Comparison of ENCODE assay signal across 14 mouse cellular contexts in the genomic region with DNA sequence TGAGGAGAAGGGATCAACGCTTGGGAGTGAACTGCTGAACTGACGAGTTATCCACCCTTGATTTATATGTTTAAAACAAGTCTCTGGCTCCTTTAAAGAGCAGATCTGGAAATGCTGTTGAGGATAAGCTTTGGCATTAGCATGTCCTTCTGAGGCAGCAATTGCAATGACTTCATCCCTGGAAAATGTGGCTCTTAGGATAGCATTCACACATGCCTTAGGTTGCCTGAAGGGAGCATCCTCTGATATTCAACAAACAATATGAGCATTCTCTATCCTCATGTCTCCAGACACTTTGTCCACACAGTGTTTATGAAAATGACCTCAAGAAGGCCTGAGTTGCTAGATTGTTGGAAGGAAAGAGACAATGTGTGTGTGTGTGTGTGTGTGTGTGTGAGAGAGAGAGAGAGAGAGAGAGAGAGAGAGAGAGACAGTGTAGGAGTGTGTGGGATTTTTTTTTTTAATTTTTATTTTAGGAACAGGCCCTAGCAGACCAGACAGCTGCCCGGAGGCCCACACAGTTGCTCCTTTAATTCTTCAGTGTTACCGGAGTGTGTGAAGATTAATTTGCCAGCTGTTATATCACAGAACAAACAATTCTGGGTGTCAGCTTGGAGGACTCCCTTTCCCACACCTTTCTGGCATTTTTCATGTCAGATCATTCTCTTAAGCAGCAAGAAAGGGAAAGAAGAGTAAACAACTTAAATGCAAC.
DNase-seq lines count a peak whose midpoint lies in the region; ATAC-seq and TF ChIP-seq lines count a peak whose summit lies in the region.
"Had no signal": no experiment of that assay in that cellular context is flagged by ENCODE, and none has a peak within 500 bp of the region (broad histone marks: within the 10 kb centered on the region; RNA-seq: fewer than 3 reads in every experiment).

No protein-coding gene starts in this region.

- no peaks in the 10 kb centered on the region for H3K27me3 ChIP-seq in embryonic facial prominence, embryonic 14.5 days (replicated peaks; ENCODE audit: control insufficient read depth, insufficient read depth, low read length)
- no peaks in the 10 kb centered on the region for H3K27me3 ChIP-seq in embryonic facial prominence, embryonic 10.5 days (replicated peaks; ENCODE audit: low read depth, poor library complexity, severe bottlenecking)
- H3K27me3 ChIP-seq in heart, embryonic 16.5 days (ENCODE audit: control insufficient read depth, insufficient read depth, low read length) = no peaks in the 10 kb centered on the region
- H3K27me3 ChIP-seq in lung, embryonic 16.5 days (ENCODE audit: control insufficient read depth, insufficient read depth, low read depth, low read length) = no peaks in the 10 kb centered on the region
- no peaks in the 10 kb centered on the region for H3K27me3 ChIP-seq in lung, postnatal 0 days (replicated peaks; ENCODE audit: insufficient read depth, low read length)
- no peaks in the 10 kb centered on the region for H3K27me3 ChIP-seq in hindbrain, embryonic 12.5 days
- H3K27me3 ChIP-seq: liver, embryonic 12.5 days had no signal

- 50% methylated on average over 4 of the region's 4 CpGs for WGBS in embryonic facial prominence, embryonic 14.5 days
- 66% methylated on average over 4 of the region's 4 CpGs for WGBS in embryonic facial prominence, embryonic 10.5 days
- WGBS in heart, embryonic 16.5 days = 31% methylated on average over 4 of the region's 4 CpGs
- 37% methylated on average over 4 of the region's 4 CpGs for WGBS in lung, embryonic 16.5 days
- WGBS in lung, postnatal 0 days = 48% methylated on average over 4 of the region's 4 CpGs
- WGBS in hindbrain, embryonic 12.5 days = 69% methylated on average over 4 of the region's 4 CpGs

- H3K4me3 ChIP-seq in embryonic facial prominence, embryonic 14.5 days (ENCODE audit: low read depth, low read length) = no peak overlapping the region
- H3K4me3 ChIP-seq in embryonic facial prominence, embryonic 10.5 days = no peak overlapping the region
- no peak overlapping the region for H3K4me3 ChIP-seq in heart, embryonic 16.5 days (ENCODE audit: low read length)
- no peak overlapping the region for H3K4me3 ChIP-seq in lung, embryonic 16.5 days (ENCODE audit: low read length)
- no peak overlapping the region for H3K4me3 ChIP-seq in lung, postnatal 0 days (ENCODE audit: low read depth, low read length)
- H3K4me3 ChIP-seq in hindbrain, embryonic 12.5 days = no peak overlapping the region
- H3K4me3 ChIP-seq: liver, embryonic 12.5 days had no signal

- peak; percentile 59 for DNase-seq in embryonic facial prominence, embryonic 14.5 days (ENCODE audit: low spot score)
- no peak for DNase-seq in embryonic facial prominence, embryonic 10.5 days (ENCODE audit: low spot score)
- DNase-seq in heart, postnatal 4 days = no peak
- no peak for DNase-seq in lung, postnatal 0 days (ENCODE audit: low spot score)
- DNase-seq in thymus, postnatal 10 days (ENCODE audit: low spot score in 2 of 2) = no peak
- DNase-seq: cerebellum, postnatal 10 days; kidney, adult 9 months; lung, postnatal 14 days; spleen, adult 18-20 months had no signal

- H3K9ac ChIP-seq in embryonic facial prominence, embryonic 14.5 days (ENCODE audit: low read depth, low read length) = no peak overlapping the region
- no peak overlapping the region for H3K9ac ChIP-seq in heart, embryonic 16.5 days (ENCODE audit: low read length)
- no peak overlapping the region for H3K9ac ChIP-seq in lung, embryonic 16.5 days (ENCODE audit: low read length)
- H3K9ac ChIP-seq in lung, postnatal 0 days (replicated peaks; ENCODE audit: low read depth) = no peak overlapping the region
- no peak overlapping the region for H3K9ac ChIP-seq in hindbrain, embryonic 12.5 days
- H3K9ac ChIP-seq: liver, embryonic 12.5 days had no signal

- TF ChIP-seq EP300 in lung, postnatal 0 days (IDR thresholded peaks at IDR 0.05) = no peak

- no peaks in the 10 kb centered on the region for H3K36me3 ChIP-seq in embryonic facial prominence, embryonic 14.5 days (ENCODE audit: control insufficient read depth, insufficient read depth, low read length)
- no peaks in the 10 kb centered on the region for H3K36me3 ChIP-seq in embryonic facial prominence, embryonic 10.5 days (replicated peaks)
- H3K36me3 ChIP-seq in heart, embryonic 16.5 days (ENCODE audit: control insufficient read depth, insufficient read depth) = no peaks in the 10 kb centered on the region
- H3K36me3 ChIP-seq in lung, embryonic 16.5 days (ENCODE audit: control insufficient read depth, insufficient read depth, low read length) = no peaks in the 10 kb centered on the region
- no peaks in the 10 kb centered on the region for H3K36me3 ChIP-seq in lung, postnatal 0 days (ENCODE audit: insufficient read depth, low read length)
- no peaks in the 10 kb centered on the region for H3K36me3 ChIP-seq in hindbrain, embryonic 12.5 days
- H3K36me3 ChIP-seq: liver, embryonic 12.5 days had no signal

- H3K4me2 ChIP-seq in embryonic facial prominence, embryonic 14.5 days (ENCODE audit: low read depth, low read length) = no peak overlapping the region
- no peak overlapping the region for H3K4me2 ChIP-seq in heart, embryonic 16.5 days (ENCODE audit: low read depth, low read length)
- H3K4me2 ChIP-seq in lung, embryonic 16.5 days (ENCODE audit: low read depth, low read length) = no peak overlapping the region
- H3K4me2 ChIP-seq in lung, postnatal 0 days (replicated peaks; ENCODE audit: low read depth, low read length) = no peak overlapping the region
- no peak overlapping the region for H3K4me2 ChIP-seq in hindbrain, embryonic 12.5 days (replicated peaks)
- H3K4me2 ChIP-seq: liver, embryonic 12.5 days had no signal

- H3K9me3 ChIP-seq in embryonic facial prominence, embryonic 14.5 days (ENCODE audit: control insufficient read depth, low read length) = no peaks in the 10 kb centered on the region
- no peaks in the 10 kb centered on the region for H3K9me3 ChIP-seq in embryonic facial prominence, embryonic 10.5 days
- no peaks in the 10 kb centered on the region for H3K9me3 ChIP-seq in heart, embryonic 16.5 days (replicated peaks; ENCODE audit: control insufficient read depth, low read length)
- no peaks in the 10 kb centered on the region for H3K9me3 ChIP-seq in lung, embryonic 16.5 days (ENCODE audit: control insufficient read depth, low read length)
- H3K9me3 ChIP-seq in lung, postnatal 0 days (ENCODE audit: low read length) = no peaks in the 10 kb centered on the region
- no peaks in the 10 kb centered on the region for H3K9me3 ChIP-seq in hindbrain, embryonic 12.5 days (replicated peaks)
- H3K9me3 ChIP-seq: liver, embryonic 12.5 days had no signal

- ATAC-seq in embryonic facial prominence, embryonic 14.5 days (ENCODE audit: low read depth) = peak; percentile 47; the same call in 1 of the 2 replicates
- no peak for ATAC-seq in heart, embryonic 16.5 days (replicated peaks; ENCODE audit: extremely low read depth, insufficient read depth, low FRiP score)
- ATAC-seq in lung, embryonic 16.5 days (ENCODE audit: low read depth) = peak; percentile 38; the same call in 1 of the 2 replicates
- no peak for ATAC-seq in lung, postnatal 0 days
- ATAC-seq in hindbrain, embryonic 12.5 days (ENCODE audit: low FRiP score) = no peak
- ATAC-seq: forebrain, embryonic 16.5 days; liver, embryonic 12.5 days had no signal

- no peaks in the 10 kb centered on the region for H3K4me1 ChIP-seq in embryonic facial prominence, embryonic 14.5 days (ENCODE audit: control insufficient read depth, insufficient read depth, low read length)
- H3K4me1 ChIP-seq in embryonic facial prominence, embryonic 10.5 days = no peaks in the 10 kb centered on the region
- peaks cover 4% of the 10 kb centered on the region for H3K4me1 ChIP-seq in heart, embryonic 16.5 days (ENCODE audit: control insufficient read depth, insufficient read depth, low read length)
- H3K4me1 ChIP-seq in lung, embryonic 16.5 days (replicated peaks; ENCODE audit: control insufficient read depth, insufficient read depth, low read length) = no peaks in the 10 kb centered on the region
- H3K4me1 ChIP-seq in lung, postnatal 0 days (ENCODE audit: insufficient read depth, low read depth, low read length) = no peaks in the 10 kb centered on the region
- H3K4me1 ChIP-seq in hindbrain, embryonic 12.5 days = no peaks in the 10 kb centered on the region
- H3K4me1 ChIP-seq: liver, embryonic 12.5 days had no signal

- no peak overlapping the region for H3K27ac ChIP-seq in embryonic facial prominence, embryonic 14.5 days (replicated peaks; ENCODE audit: low read depth, low read length)
- no peak overlapping the region for H3K27ac ChIP-seq in embryonic facial prominence, embryonic 10.5 days (replicated peaks)
- peak overlapping the region; percentile 51 for H3K27ac ChIP-seq in heart, embryonic 16.5 days (ENCODE audit: low read length)
- H3K27ac ChIP-seq in lung, embryonic 16.5 days (ENCODE audit: low read length) = no peak overlapping the region
- H3K27ac ChIP-seq in lung, postnatal 0 days (ENCODE audit: low read length) = no peak overlapping the region
- H3K27ac ChIP-seq in hindbrain, embryonic 12.5 days = no peak overlapping the region
- H3K27ac ChIP-seq: liver, embryonic 12.5 days had no signal

- TF ChIP-seq CTCF in lung, postnatal 0 days (IDR thresholded peaks at IDR 0.05) = no peak

Comparison
In these comparisons a context has a peak if more than half of its experiments do, and no peak if none do; other contexts are left out.
1. ATAC-seq: peak in embryonic facial prominence, embryonic 14.5 days (single experiment) and lung, embryonic 16.5 days (single experiment); none in heart, embryonic 16.5 days (single experiment), lung, postnatal 0 days (single experiment) and hindbrain, embryonic 12.5 days (single experiment).